Mouse (Mus musculus) forebrain, embryonic 16.5 days (tissue): ENCODE data around the gene Zfp872. TPM values are rescaled to one million over a fixed set of nuclear protein-coding genes. Genes with fewer than 3 reads are reported as not detected.

ENCODE experiments used
- ATAC-seq: fragments of 200-750 bp; cut with Nextera tagmentation; 2 replicates; pipeline ENCODE4 v1.8.0; 2017; ENCODE audit warnings: mild to moderate bottlenecking, moderate library complexity
- H3K27ac ChIP-seq: fragments of 300-500 bp; sonication (generic); 2 replicates; pipeline ENCODE4 v1.5.1; 2014; ENCODE audit warnings: low read length, control low read depth
- H3K27me3 ChIP-seq: fragments of 300-500 bp; sonication (generic); replicated peaks from 2 replicates; pipeline ENCODE4 v1.6.1; 2014; ENCODE audit warnings: low read length; ENCODE audit not compliant: control insufficient read depth, insufficient read depth
- H3K36me3 ChIP-seq: fragments of 300-500 bp; sonication (generic); 2 replicates; pipeline ENCODE4 v1.6.1; 2014; ENCODE audit not compliant: control insufficient read depth, insufficient read depth
- H3K4me1 ChIP-seq: fragments of 300-500 bp; sonication (generic); replicated peaks from 2 replicates; pipeline ENCODE4 v1.6.1; 2014; ENCODE audit warnings: low read length; ENCODE audit not compliant: control insufficient read depth, insufficient read depth
- H3K4me2 ChIP-seq: fragments of 300-500 bp; sonication (generic); 2 replicates; pipeline ENCODE4 v1.6.1; 2014; ENCODE audit warnings: mild to moderate bottlenecking, low read length, control low read depth
- H3K4me3 ChIP-seq: fragments of 300-500 bp; sonication (generic); replicated peaks from 2 replicates; pipeline ENCODE4 v1.5.1; 2014; ENCODE audit warnings: mild to moderate bottlenecking, low read length, control low read depth
- H3K9ac ChIP-seq: fragments of 300-500 bp; sonication (generic); replicated peaks from 2 replicates; pipeline ENCODE4 v1.6.1; 2014; ENCODE audit warnings: low read depth, low read length, control low read depth
- H3K9me3 ChIP-seq: fragments of 300-500 bp; sonication (generic); 2 replicates; pipeline ENCODE4 v1.6.1; 2016; ENCODE audit warnings: low read length; ENCODE audit not compliant: control insufficient read depth
- whole genome bisulfite sequencing: fragments of 180-500 bp; shearing (Covaris S2); extraction: QIAGEN DNeasy Blood & Tissue Kit; methylation state at CpG from one replicate; pipeline ENCODE4 v1.1.7; 2014; 5-methylcytosine and 5-hydroxymethylcytosine counted together
- polyA plus RNA-seq: library from polyadenylated mRNA; unstranded; fragments of >200 nt; fragmentation: Nextera tagmentation; extraction: Ambion mirVana; gene quantifications from 2 replicates; pipeline ENCODE4 v1.2.1, GENCODE M21; 2015

Gene Zfp872
- polyA plus RNA-seq, 1 experiment from 2014 or later = 0.37 TPM

- 88% methylated on average over 2 of the region's 2 CpGs for WGBS
- H3K27ac ChIP-seq = no peak overlapping the region
- no peak for ATAC-seq
These were observed 56.4 kb downstream of the Zfp872 start for GRCm38 (mm10) chr9:22244242-22244641.

More at GRCm38 (mm10) chr9:22244242-22244641, 56.4 kb downstream of the Zfp872 start:
- Histone ChIP-seq H3K4me2 (no peak overlapping the region), H3K4me1 (no peaks in the 10 kb centered on the region), H3K9me3 (peaks cover 13% of the 10 kb centered on the region), H3K4me3 (no peak overlapping the region), H3K9ac (no peak overlapping the region), H3K36me3 (peaks cover 50% of the 10 kb centered on the region), H3K27me3 (no peaks in the 10 kb centered on the region)

Other genes with a start within 250 kb of the Zfp872 start
- gene Swsap1, start 232.3 kb upstream of the Zfp872 start, polyA plus RNA-seq = 9.0 and 12.5 TPM in 2 replicates
- gene Epor, start 224.6 kb upstream of the Zfp872 start, polyA plus RNA-seq = 1.6 and 1.8 TPM in 2 replicates
- 0.76 and 1.5 TPM in 2 replicates for gene Rgl3, start 198.6 kb upstream of the Zfp872 start, polyA plus RNA-seq
- 3.6 and 5.2 TPM in 2 replicates for gene Ccdc151, start 185.5 kb upstream of the Zfp872 start, polyA plus RNA-seq
- gene Prkcsh, start 185.3 kb upstream of the Zfp872 start, polyA plus RNA-seq = 90.0 and 93.9 TPM in 2 replicates
- gene Elavl3, start 136.1 kb upstream of the Zfp872 start, polyA plus RNA-seq = 77.6 and 101 TPM in 2 replicates
- not detected in 2 replicates for gene Gm49318, start 116.8 kb upstream of the Zfp872 start, polyA plus RNA-seq
- 20.7 and 22.4 TPM in 2 replicates for gene Zfp653, start 116.7 kb upstream of the Zfp872 start, polyA plus RNA-seq
- gene Ecsit, start 102.7 kb upstream of the Zfp872 start, polyA plus RNA-seq = 62.5 and 67.4 TPM in 2 replicates
- 0.60 and 0.78 TPM in 2 replicates for gene Cnn1, start 88.9 kb upstream of the Zfp872 start, polyA plus RNA-seq
- gene Elof1, start 70.9 kb upstream of the Zfp872 start, polyA plus RNA-seq = 147 and 168 TPM in 2 replicates
- 0.42 TPM in 1 of 2 replicates, not detected in the other for gene Acp5, start 52.4 kb upstream of the Zfp872 start, polyA plus RNA-seq
- gene Pigyl, start 31.2 kb upstream of the Zfp872 start, polyA plus RNA-seq = 72.5 and 78.8 TPM in 2 replicates
- 10.1 and 10.9 TPM in 2 replicates for gene Zfp809, start 37.6 kb downstream of the Zfp872 start, polyA plus RNA-seq
- gene Zfp599, start 71.8 kb downstream of the Zfp872 start, polyA plus RNA-seq = 12.6 and 12.9 TPM in 2 replicates
- gene Zfp810, start 119.6 kb downstream of the Zfp872 start, polyA plus RNA-seq = 35.0 and 36.1 TPM in 2 replicates
- gene Anln, start 201.1 kb downstream of the Zfp872 start, polyA plus RNA-seq = 10.6 and 14.3 TPM in 2 replicates
- gene 9530077C05Rik, start 223.4 kb downstream of the Zfp872 start, polyA plus RNA-seq = 11.3 and 12.5 TPM in 2 replicates